Mouse (Mus musculus) hindlimb bud, embryonic 11.5 days (tissue): Measurements from ENCODE around the gene Bace2.

Source experiments
- DNase-seq: peaks from one replicate; pipeline ENCODE4 v3.0.0-alpha.2; 2012; ENCODE audit warnings: low read depth, low spot score; ENCODE audit errors: extremely low spot score

The Bace2 gene

DNA sequence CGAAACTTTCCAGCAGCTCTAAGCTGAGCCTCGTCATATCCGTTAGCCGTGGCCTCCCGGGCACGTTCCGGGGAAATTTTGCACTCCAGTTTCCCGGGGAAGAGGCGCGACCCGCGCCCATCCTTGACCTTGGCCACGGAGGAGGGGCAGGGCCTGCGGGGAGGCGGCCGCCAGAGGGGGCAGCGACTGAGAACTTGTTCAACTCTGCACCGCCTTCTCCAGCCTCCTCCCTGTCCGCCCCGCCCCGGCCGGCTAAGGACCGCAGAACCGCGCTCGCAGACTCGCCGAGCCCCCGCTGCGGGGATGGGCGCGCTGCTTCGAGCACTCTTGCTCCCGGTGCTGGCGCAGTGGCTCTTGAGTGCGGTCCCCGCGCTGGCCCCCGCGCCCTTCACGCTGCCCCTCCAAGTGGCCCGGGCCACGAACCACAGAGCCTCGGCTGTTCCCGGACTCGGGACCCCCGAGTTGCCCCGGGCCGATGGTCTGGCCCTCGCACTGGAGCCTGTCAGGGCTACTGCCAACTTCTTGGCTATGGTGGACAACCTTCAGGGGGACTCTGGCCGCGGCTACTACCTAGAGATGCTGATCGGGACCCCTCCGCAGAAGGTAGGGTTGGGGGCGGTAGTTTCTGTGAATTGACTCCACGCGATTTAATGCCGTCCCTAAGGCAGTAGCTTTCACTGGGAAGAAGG is at the start of gene Bace2:
Gene Bace2, plus strand, starts transcription at position 244 of the 689 bp plus-strand sequence.
- no peak for DNase-seq

DNA sequence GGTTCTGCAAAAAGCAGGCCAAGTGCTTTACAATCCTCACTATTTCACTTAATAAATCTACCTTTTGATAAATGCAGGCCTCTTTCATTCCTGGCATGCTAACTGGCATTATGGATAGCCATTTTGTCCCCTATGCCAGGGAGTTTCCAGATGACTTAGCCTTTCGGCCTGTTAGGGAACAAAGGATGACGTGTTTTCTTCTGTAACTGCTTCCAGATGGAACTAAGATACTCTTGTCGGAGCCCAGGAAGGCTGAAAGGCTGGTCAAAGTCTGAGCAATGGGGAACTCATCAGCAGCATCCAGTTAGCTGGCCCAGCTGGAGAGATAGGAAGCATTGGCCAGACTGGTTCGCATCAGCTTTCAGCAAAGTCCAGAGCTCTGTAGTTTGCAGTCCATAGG is 48.9 kb upstream of the Bace2 start:
- no peak for DNase-seq

DNA sequence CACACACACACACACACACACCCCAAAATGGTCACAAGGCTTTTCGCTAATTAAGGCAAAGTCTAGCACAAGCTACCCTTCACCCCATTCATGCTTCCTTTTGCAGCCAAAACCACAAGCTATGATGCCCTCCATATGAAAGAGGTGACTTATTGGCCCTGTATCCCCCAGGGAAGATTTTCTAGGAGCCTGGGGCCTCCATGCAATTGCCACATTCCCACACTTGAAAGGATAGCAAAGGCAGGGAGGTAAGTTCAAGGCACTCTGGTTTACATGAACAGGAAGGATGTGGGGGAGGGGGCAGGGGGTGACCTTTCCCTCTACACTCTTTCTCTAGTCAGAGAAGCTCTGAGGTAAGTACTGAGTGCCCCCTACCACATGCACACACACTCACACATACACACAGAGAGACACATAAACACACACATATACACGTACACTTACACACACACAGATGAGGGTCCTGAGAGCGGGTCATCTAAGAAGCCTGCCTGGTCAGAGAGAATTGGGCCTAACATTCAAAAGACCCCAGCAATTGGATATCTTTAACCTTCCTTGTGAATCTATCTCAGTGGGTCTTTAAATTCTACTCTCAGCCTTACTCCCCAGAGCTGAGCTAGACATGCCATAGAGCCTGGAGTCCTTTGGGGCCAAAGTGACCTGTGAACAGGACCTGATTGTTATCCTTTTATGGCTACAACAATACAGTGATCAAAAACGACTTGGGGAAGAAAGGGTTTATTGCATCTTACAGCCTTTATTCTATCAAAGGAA is 46.6 kb upstream of the Bace2 start:
- no peak for DNase-seq

DNA sequence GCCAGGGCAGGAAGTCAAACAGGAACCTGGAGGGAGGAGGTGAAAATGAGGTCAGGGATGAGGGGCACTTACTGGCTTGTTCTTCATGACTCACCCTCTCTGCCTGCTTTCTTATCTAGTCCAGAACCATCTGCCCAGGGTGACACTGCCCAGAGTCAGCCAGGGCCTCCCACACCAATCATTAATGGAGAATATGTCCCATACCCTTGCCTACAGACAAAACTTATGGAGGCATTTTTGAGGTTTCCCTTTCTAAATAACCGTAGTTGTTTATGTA is 46.0 kb upstream of the Bace2 start:
- no peak for DNase-seq

DNA sequence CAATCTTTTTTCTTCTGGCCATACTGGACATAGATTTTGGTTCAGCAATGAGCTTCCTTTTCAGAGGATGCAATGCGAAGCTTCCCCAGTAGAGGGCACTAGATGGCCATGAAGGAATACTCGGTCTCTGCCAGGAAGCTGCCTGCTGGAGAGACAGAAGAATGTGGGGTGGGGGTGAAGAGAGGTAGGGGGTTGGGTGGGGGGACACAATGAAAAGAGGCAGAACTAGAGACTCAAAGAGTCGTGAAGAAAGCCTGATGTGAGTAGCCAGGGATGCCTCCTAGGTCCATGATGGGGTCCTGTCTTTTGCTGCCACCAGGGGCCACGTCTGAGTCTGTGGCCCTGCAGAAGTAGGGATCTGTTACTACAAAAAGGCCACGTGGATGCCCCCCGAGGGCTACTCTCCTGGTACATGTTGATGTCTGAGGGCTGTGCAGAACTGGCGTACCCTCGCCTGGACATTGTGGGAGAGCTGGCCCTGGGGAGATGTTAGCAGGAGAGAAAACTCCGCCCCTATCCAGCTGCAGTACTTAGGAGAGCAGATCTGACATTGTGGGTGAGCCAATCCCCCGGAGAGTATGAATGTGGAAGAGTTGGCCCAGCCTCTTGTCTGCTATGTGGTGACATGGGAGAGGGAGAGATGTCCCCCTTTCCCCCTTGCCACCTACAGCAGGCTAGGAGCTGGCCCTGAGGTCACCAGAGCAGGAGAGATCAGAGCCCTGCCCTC is 43.4 kb upstream of the Bace2 start:
- DNase-seq, result no peak

DNA sequence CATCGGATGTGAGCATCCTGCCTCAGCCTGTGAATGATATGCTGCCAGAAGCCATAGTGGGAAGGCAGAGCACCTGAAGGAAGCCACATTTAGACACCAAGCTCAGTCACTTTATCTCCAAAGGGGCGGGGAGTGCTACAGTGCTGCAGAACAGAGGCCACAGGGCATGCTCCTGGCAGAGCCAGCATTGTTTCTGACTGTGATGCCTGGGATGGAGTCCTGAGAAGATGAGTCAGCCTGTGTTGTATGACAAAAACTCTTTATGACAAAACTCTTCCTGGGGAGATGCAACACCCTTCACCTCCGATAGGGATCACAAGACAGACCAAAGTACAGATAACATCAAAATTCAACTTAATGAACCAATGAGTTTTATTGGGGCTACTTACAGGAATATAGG is 35.0 kb upstream of the Bace2 start:
- DNase-seq, result no peak

DNA sequence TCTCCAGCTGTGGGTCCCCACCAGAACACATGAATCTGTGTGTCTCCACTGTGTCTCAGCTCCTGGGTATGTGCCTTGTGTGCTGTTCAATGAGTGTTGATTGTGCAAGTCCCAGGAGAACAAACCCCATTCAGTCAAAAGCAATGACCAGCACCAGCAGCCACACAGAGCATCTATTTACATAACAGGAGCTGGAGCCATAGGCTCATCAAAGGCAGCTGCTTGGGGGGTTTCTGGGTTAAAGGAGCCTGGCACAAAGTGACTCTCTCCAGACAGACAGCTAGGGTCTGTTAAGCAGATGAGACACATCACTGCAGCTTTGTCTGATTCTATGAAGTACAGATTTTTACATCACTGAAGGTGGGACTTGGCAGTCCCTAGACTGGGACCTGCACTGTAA is 33.9 kb upstream of the Bace2 start:
- DNase-seq, result no peak

DNA sequence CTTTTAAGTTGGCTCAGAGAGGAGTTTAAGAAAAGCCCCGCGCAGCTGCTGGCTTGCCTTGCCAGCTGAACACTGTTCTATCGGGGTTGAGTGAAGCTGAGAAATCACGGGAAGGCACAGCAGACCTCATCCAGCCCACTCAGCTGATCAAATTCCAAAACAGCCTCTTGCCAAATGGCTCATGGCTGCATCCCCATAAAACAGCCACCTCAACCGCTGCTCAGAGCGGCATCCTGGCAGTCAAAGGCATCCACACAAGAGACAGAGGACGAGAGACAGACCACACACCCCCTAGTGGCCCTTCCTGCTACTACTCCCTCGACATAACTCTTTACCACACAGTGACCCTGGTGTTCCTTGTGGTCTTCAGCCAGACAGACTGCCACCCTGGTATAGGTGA is 30.6 kb upstream of the Bace2 start:
- no peak for DNase-seq

DNA sequence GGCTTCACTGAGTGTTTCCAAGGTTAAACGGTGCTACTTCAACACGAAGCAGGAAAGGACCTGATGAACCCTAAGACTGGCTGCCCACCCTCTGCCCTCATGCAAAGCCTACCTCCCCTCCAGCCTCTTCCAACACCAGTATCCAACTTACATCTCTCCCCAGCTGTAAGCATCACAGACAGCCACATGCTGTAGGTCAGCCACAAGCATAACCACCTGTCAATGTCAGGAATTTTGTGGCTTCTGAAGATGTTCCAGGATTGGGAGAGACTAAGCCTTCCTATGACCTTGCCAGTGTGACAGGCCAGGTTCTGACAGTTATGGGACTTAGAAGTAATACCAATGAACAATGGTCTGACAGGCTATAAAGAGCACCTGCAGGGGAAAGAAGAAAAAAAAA is 27.9 kb upstream of the Bace2 start:
- DNase-seq, result no peak

DNA sequence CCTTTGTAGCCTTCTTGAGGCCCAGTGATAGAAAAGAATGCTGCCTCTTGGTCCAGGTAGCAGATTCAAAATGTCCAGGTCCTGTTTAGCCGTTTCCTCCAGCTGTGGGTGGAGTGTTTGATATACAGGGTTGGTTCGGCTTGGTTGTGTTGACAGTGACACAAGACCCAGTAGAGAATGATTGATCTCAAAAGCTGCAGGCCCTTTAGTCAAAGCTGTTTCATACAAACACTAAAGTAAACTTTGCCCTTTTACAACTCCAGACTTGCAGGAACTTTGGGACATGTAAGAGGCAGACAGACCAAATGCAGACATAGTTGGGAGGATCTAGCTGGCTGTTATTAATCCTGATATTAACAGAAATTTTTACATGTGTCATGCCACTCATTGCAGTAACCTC is 3.5 kb upstream of the Bace2 start:
- no peak for DNase-seq

DNA sequence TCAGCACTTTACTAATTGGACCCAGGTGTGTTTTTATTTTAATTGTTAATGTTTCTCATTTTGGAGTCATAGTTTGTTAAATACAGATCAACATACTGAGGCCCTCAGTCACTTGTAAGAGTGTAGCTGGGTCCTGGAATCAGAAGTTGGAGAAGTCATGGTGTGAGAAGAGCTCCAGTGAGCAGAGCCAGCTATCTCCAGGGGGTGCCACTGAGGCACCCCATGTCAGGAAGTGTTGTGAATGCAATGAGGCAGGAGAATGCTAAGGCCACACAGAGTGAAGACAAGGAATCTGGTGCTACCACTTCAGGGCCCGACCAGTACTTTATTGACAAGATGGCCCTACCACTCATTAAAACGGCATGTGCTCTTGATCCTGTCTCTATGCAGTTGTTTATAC is 1.9 kb upstream of the Bace2 start:
- no peak for DNase-seq

DNA sequence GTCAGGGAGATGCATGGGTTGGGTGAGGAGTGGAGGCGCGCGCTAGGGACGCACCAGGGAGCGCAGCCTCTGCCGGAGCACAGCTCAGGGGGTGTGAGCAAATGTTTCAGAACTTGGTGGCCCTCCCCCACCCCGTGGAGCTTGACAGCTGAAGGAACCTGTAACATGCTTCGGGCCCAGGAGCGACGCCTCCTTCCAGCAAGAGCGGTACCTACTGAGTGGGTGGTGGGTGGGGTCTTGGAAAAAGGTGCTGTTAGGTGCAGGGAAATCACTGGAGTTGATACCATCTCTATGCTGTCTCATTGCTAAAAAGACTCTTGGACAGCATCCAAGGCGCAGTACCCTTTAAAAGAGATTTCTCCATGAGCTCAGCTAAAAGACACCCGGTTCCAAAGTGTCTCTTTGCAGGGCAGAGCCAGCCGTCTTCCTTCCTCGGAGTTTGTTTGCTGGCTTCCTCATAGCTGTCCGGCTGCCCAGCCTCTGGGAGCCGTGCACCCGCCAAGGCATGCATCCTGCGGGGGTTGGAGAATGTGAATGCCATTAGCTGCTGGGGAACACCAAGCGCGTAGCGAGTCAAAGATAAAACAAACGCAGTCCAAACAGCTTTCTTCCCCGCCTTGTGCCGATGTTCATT is 763 bp downstream of the Bace2 start:
- no peak for DNase-seq

DNA sequence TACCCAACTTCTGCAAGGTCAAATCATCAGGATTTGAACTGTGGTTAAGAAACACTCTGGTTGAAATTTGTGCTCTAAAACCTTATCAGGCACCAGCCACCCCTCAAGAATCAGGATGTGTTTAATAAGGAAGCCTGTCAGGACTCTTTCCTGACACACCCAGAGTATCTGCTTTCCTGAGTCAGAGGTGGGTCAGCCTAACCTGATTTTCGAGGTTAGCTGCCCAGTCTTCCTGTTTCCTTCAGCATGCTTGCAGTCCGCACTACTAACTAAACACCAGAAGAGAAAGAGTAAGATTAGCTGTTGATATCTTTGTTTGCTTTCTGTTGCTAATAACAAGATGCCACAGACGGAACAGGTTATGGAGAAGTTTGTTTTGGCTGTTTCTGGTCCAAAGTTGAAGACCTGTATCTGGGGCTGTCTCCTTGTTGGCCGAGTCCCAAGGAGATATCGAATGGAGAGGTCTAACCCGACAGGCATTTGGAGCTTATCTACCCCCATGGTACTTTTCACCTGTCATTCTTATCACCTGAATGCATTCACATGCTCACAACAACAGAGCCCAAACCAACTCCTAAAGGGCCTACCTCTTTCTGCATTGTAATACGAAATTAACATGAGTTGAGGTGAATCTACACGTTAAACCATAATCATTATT is 5.8 kb downstream of the Bace2 start:
- DNase-seq, result no peak

DNA sequence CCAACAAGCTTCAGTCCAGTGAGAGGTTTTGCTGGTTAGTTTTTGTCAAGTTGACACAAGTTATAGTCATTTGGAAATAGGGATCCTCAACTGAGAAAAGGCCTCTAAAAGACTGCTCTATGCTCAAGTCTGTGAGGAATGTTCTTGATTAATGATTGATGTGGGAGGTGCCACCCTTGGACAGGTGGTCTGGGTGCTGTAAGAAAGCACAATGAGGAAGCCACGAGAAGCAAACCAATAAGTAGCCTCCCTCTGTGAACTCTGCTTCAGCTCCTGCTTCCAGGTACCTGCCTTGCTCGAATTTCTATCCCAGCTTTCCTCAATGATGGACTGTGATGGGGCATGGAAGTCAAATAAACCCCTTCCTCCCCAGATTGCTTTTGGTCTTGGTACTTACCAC is 9.6 kb downstream of the Bace2 start:
- DNase-seq, result no peak

DNA sequence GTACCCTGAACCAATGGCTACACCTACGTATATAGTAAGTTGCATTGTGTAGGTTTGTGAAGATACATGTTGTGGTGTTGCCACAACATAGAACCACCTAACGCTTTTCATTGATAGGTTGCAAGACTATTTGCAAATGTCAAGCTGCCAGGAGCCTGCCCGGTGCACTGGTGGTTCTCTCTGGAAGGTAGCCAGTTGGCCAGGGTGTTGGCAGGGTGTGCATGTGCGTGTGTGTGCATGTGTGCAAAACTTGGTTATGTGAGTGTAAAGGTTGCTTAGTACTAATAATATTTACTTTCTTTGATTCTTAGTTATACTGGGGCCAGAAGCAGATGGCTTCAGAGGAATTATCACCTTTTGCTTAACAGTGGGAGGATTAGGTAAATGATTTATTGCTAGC is 13.7 kb downstream of the Bace2 start:
- DNase-seq, result no peak

DNA sequence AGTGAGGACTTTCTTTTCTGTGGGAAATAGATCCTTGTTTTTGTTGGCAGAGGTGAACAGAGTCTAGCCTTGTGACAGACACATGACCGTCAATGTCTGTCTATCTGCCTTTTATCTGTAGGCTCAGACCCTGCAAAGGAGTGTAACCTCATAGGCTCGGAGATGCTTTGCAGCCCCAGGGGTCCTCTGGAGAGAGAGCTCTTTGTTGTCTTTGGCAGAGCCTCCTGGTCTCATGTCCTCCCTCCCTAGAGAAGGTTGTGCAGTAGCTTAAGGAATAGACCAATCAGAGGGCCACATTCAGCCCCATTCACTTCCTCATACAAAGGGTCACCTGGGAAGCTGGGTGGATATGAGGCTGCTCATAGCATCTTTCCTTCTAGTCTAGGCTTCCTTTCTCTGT is 31.4 kb downstream of the Bace2 start:
- no peak for DNase-seq

DNA sequence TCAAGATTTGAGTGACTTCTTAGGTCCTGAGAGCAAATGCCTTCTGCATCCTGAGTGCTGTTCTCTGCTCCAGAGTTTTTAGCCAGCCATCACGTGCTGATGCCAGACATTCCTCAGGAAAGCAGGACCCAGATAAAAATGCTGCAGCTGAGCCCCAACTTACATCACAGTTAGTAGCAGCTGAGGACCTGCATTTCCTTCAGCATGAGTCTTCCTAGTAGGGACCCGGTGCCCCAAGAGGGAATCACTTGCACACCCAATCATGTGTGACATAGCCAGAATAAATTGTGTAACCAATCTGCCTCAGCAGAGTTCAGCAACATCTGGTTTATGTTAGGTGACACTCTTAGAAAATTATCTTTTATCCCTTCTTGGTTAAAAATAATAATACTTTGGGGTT is 34.7 kb downstream of the Bace2 start:
- DNase-seq, result no peak

DNA sequence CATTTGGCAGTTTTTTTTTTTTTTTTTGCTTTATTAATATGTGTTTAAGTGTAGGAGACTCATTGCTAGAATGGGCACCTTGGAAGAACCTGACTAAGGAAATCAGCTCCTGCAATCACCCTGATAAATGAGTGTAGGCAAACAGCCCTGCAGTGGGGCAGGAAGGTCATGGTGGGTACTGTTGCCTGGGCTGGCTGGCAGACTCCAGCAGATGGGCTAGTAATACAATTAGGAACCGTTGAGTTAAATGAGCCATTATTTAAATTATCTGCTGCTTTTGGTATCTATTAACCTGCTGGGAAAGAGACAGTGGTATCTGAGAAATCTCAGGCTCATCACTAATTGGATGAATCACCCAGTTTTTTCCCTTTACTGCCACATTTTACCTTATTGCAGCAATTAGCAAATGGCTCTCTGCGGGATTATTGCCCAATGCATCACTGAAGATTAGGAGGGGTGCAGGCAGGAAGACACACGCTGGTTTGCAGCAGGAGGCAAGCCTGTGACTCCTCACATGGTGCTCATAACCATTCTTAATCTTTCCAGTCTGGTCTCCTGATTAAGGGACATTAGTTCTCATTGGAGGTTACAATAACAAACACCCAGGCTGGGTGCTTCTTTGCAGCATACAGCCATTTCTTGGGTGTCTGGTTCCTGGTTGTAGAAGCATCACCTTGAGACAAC is 35.3 kb downstream of the Bace2 start:
- no peak for DNase-seq

DNA sequence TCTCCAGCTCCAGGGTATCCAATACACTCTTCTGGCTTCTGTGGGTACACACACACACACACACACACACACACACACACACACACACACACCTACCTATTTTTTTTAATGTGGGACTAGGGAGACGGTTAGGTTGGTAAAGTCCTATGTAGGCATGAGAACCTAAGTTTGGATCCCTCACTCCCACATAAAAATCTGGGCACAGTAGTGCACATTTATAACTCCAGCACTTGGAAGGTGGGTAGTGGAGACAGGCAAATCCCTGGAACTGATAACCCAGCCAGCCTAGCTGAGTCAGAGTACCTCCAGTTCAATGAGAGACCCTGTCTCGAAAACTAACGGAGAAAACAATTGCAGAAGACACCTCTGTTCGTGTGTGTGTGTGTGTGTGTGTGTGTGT is 39.9 kb downstream of the Bace2 start:
- no peak for DNase-seq

DNA sequence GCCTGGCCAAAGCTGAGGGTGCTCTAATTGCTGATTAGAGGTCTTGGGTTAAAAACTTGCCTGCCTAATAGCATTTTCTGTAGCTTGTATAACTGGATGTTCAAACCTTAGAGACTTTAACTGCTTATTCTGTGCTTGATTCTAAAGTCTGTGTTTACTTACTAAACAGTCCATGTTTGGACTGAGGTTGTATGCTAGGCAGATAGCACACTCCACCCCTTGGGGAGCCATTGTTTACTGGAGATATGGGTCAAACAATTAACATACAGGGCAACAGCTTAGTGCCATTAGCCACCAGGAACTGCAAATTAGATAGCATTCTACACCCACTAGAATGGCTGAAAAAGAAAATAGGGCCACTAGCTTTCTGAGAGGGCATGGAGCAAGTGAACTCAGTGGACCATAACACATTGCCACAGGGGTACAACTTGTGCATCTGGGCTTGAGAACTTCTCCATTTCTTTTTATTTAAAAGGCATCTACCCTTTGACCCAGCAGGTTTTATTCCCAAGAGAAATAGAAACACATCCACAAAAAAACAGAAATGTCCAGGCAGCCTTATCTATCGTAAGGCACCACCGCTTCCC is 41.5 kb downstream of the Bace2 start:
- DNase-seq, result no peak
